Mouse (Mus musculus) liver, postnatal 0 days (tissue): ENCODE data around the gene Adgrg3. TPM values are rescaled to one million over a fixed set of nuclear protein-coding genes. Genes with fewer than 3 reads are reported as not detected.

Experiments used
- ATAC-seq: fragments of 200-750 bp; cut with Nextera tagmentation; 2 replicates; pipeline ENCODE4 v1.8.0; 2017; ENCODE audit warnings: mild to moderate bottlenecking, moderate library complexity
- DNase-seq: peaks from one replicate; pipeline ENCODE4 v3.0.0-alpha.2; 2016
- H3K27ac ChIP-seq: fragments of 300-500 bp; sonication (generic); 2 replicates; pipeline ENCODE4 v1.5.1; 2014; ENCODE audit warnings: antibody characterized with exemption, moderate library complexity, mild to moderate bottlenecking, low read depth
- H3K27me3 ChIP-seq: fragments of 300-500 bp; sonication (generic); 2 replicates; pipeline ENCODE4 v1.6.1; 2014; ENCODE audit warnings: low read length, control low read depth, mixed read lengths; ENCODE audit not compliant: insufficient read depth
- H3K36me3 ChIP-seq: fragments of 300-500 bp; sonication (generic); replicated peaks from 2 replicates; pipeline ENCODE4 v1.6.1; 2014; ENCODE audit warnings: mild to moderate bottlenecking, control low read depth, low read length, moderate library complexity, mixed read lengths; ENCODE audit not compliant: insufficient read depth
- H3K4me1 ChIP-seq: fragments of 300-500 bp; sonication (generic); 2 replicates; pipeline ENCODE4 v1.6.1; 2014; ENCODE audit warnings: antibody characterized with exemption, mild to moderate bottlenecking, control low read depth; ENCODE audit not compliant: insufficient read depth
- H3K4me2 ChIP-seq: fragments of 300-500 bp; sonication (generic); 2 replicates; pipeline ENCODE4 v1.6.1; 2014; ENCODE audit warnings: low read depth, mild to moderate bottlenecking, low read length, moderate library complexity, mixed read lengths
- H3K4me3 ChIP-seq: fragments of 300-500 bp; sonication (generic); 2 replicates; pipeline ENCODE4 v1.5.1; 2014; ENCODE audit warnings: low read depth, low read length
- H3K9ac ChIP-seq: fragments of 300-500 bp; sonication (generic); replicated peaks from 2 replicates; pipeline ENCODE4 v1.6.1; 2014; ENCODE audit warnings: mild to moderate bottlenecking, moderate library complexity
- H3K9me3 ChIP-seq: fragments of 300-500 bp; sonication (generic); 2 replicates; pipeline ENCODE4 v1.6.1; 2016; ENCODE audit warnings: mild to moderate bottlenecking, control low read depth, low read length, mixed read lengths
- CTCF ChIP-seq: sonication (generic); IDR thresholded peaks from 2 replicates; pipeline ENCODE4 v1.5.1; 2016; ENCODE audit warnings: antibody characterized with exemption, low read depth
- EP300 ChIP-seq: IDR thresholded peaks from 2 replicates; pipeline ENCODE4 v1.6.1; 2016; ENCODE audit warnings: antibody characterized with exemption, low read depth, mild to moderate bottlenecking
- WGBS: fragments of 180-500 bp; shearing (Covaris S2); extraction: QIAGEN DNeasy Blood & Tissue Kit; methylation state at CpG from one replicate; pipeline ENCODE4 v1.1.7; 2014; ENCODE audit not compliant: insufficient replicate concordance; 5-methylcytosine and 5-hydroxymethylcytosine counted together
- polyA plus RNA-seq: library from polyadenylated mRNA; unstranded; fragments of >200 nt; fragmentation: Nextera tagmentation; extraction: Ambion mirVana; gene quantifications from 2 replicates; pipeline ENCODE4 v1.2.1, GENCODE M21; 2015

Adgrg3 gene
- polyA plus RNA-seq, 1 experiment from 2014 or later: 9.6 TPM

DNA sequence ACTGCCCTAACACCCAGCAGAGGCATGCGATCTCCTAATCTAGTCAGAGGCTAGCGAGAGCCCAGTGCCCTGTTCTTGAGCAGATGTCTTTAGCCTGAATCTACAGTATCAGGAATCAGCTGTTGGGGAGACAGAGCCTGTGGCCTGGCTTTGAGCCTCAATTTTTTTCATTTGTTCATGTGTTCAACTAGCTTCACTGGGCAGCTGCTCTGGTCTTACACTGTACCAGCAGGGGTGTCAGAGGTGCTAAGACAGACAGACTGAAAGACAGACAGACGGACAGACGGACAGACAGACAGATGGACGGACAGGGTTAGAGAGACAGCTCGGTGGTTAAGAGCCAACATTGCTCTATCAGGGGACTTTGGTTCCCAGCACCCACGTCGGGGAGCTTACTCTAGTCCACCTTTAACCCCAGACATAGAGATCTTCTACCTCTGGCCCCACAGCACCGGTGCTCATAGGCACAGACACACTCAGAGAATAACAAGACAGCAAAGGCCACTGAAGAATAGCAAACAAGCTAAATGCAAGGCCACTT, 26.0 kb upstream of the Adgrg3 start:
- Histone ChIP-seq H3K36me3 (peaks cover 6% of the 10 kb centered on the region), H3K27ac (peak overlapping the region; percentile 40; the same call in 1 of the 2 replicates), H3K27me3 (no peaks in the 10 kb centered on the region), H3K9me3 (no peaks in the 10 kb centered on the region), H3K4me2 (peak overlapping the region; percentile 26; the same call in 1 of the 2 replicates), H3K9ac (0 out of 2 replicates have a peak overlapping the region, but pooled peaks have one; percentile 26), H3K4me1 (peaks cover 66% of the 10 kb centered on the region), H3K4me3 (no peak overlapping the region)
- 50% methylated on average over 9 of the region's 9 CpGs for whole genome bisulfite sequencing
- TF ChIP-seq CTCF: no peak
- no peak for TF ChIP-seq EP300
- peak; percentile 22; the same call in 1 of the 2 replicates for ATAC-seq
- no peak for DNase-seq

DNA sequence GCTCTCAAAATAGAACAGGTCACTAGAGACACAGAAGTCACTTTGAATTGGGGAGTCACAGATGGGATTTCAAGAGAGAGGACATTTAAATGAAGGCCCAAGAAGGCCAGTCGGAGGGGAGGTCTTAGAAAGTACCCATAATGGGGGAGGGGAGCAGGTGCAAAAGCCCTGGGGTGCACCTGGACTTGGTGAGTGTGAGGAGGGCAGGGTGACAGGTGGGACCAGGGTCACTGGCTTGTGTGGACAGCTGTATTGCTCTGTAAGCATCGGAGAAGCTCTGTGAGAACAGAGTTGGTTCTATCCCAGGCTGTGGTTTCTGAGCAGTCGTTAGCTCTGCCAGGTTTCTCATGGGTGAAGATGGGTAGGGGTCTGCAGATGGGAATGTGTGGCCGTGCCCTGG, 25.5 kb upstream of the Adgrg3 start:
- WGBS: 63% methylated on average over 4 of the region's 4 CpGs
- ATAC-seq (no peak), DNase-seq (no peak)
- Histone ChIP-seq H3K4me3 (no peak overlapping the region), H3K4me1 (peaks cover 63% of the 10 kb centered on the region), H3K9ac (0 out of 2 replicates have a peak overlapping the region, but pooled peaks have one; percentile 26), H3K36me3 (peaks cover 6% of the 10 kb centered on the region), H3K27me3 (no peaks in the 10 kb centered on the region), H3K9me3 (no peaks in the 10 kb centered on the region), H3K4me2 (0 out of 2 replicates have a peak overlapping the region, but pooled peaks have one; percentile 26), H3K27ac (peak overlapping the region; percentile 40; the same call in 1 of the 2 replicates)
- TF ChIP-seq EP300 (no peak), CTCF (no peak)

DNA sequence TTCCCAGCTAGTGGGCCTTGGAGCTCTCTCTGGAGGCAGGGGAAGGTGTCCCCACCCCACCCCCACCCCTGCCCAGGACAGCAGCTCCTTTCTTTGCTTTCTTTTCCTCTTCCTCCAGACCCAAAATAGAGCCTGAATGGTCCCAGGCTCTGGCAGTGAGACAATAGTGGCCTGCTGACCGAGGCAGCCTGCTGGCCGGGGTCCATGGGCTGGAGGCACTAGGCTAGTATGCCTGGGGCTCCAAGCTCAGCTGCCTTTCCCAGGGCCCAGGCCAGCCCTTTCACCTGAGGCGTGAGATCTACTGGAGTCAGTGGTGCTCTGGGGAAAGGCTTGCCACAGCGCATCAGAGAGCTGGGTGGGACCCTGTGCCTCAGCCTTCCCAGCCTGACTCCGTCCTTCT, 25.0 kb upstream of the Adgrg3 start:
- Histone ChIP-seq H3K36me3 (peaks cover 6% of the 10 kb centered on the region), H3K4me3 (no peak overlapping the region), H3K4me2 (no peak overlapping the region), H3K9me3 (no peaks in the 10 kb centered on the region), H3K27me3 (no peaks in the 10 kb centered on the region), H3K4me1 (peaks cover 59% of the 10 kb centered on the region), H3K27ac (0 out of 2 replicates have a peak overlapping the region, but pooled peaks have one; percentile 6), H3K9ac (no peak overlapping the region; the same call in 1 of the 2 replicates)
- 73% methylated on average over 5 of the region's 5 CpGs for WGBS
- DNase-seq (no peak), ATAC-seq (no peak)
- no peak for TF ChIP-seq EP300
- TF ChIP-seq CTCF: no peak

DNA sequence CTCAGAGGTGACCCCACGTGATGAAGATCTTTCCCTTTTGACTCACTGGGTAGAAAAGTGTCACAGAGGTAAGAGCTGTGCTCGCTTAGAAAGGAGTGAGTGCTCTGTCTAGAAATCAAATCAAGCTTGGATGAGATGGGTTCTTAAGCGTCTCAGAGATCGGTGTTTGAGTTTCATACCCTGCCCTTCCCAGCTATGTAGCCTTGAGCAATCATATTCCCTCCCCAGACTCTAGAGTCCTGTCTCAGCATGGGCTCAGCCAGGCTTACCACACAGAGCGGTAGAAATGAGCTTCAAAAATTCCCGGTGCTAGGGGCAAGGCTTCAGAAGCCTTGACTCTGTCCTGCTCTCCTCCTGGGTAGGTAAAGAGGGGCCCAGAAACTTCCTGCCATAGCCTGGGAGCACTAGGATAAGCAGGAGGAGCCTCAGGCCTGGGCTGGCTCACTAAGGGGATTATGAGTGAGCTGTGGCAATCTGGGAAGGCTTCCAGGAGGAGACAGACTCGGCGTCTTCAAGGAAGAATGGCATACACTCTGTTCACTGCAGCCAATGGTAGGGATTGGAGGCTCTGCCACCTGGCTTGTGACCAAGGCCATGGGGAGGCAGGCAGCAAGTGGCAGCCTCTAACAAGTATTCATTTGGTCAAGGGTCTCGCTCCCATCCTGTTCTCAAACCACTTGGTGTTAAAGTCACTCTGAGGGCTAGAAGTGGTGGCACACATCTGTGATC, 24.3 kb upstream of the Adgrg3 start:
- Histone ChIP-seq H3K4me2 (no peak overlapping the region), H3K36me3 (peaks cover 6% of the 10 kb centered on the region), H3K9me3 (no peaks in the 10 kb centered on the region), H3K4me1 (peaks cover 59% of the 10 kb centered on the region), H3K27me3 (no peaks in the 10 kb centered on the region), H3K4me3 (no peak overlapping the region), H3K27ac (no peak overlapping the region), H3K9ac (no peak overlapping the region)
- TF ChIP-seq EP300 (no peak), CTCF (no peak)
- no peak for ATAC-seq
- DNase-seq: no peak
- WGBS: 65% methylated on average over 9 of the region's 9 CpGs

GRCm38 (mm10) chr8:94994006-94994405, 23.5 kb upstream of the Adgrg3 start:
- Histone ChIP-seq H3K4me2 (no peak overlapping the region), H3K4me3 (no peak overlapping the region), H3K27me3 (no peaks in the 10 kb centered on the region), H3K36me3 (peaks cover 6% of the 10 kb centered on the region), H3K4me1 (peaks cover 52% of the 10 kb centered on the region), H3K27ac (no peak overlapping the region), H3K9ac (no peak overlapping the region), H3K9me3 (no peaks in the 10 kb centered on the region)
- 27% methylated on average over 14 of the region's 14 CpGs for WGBS
- ATAC-seq (no peak), DNase-seq (peak; percentile 42)
- TF ChIP-seq CTCF (no peak), EP300 (no peak)

- Histone ChIP-seq H3K4me3 (no peak overlapping the region), H3K36me3 (peaks cover 6% of the 10 kb centered on the region), H3K4me2 (no peak overlapping the region), H3K9me3 (no peaks in the 10 kb centered on the region), H3K9ac (no peak overlapping the region), H3K4me1 (peaks cover 50% of the 10 kb centered on the region), H3K27ac (no peak overlapping the region), H3K27me3 (no peaks in the 10 kb centered on the region)
- 55% methylated on average over 1 of the region's 1 CpGs for WGBS
- no peak for ATAC-seq
- no peak for DNase-seq
- TF ChIP-seq CTCF: no peak
- no peak for TF ChIP-seq EP300
Observed at GRCm38 (mm10) chr8:94994510-94994909, 23.0 kb upstream of the Adgrg3 start.
